Mouse (Mus musculus): ENCODE data around the gene Il1r1. TPM values are rescaled to one million over a fixed set of nuclear protein-coding genes. Genes with fewer than 3 reads are reported as not detected.
A peak's percentile ranks its signal among the peaks of the same experiment; 100 is the strongest.

Il1r1 gene
- total RNA-seq, 2 experiments from 2014 or later = 2.4 TPM

GRCm38 (mm10) chr1:40266431-40267260 is 41.8 kb downstream of the Il1r1 start:
- DNase-seq (ENCODE audit: low spot score in 2 of 2) = peak; percentile 71 to 72
- intact Hi-C loops (cut with DNase I) = no loop called here

GRCm38 (mm10) chr1:40267846-40268245 is 43.0 kb downstream of the Il1r1 start:
- intact Hi-C loops (cut with DNase I) = no loop called here
- DNase-seq (ENCODE audit: low spot score in 2 of 2) = no peak

- intact Hi-C loops (cut with DNase I) = no loop called here
- no peak for DNase-seq (ENCODE audit: low spot score in 2 of 2)
These were observed 43.7 kb downstream of the Il1r1 start for GRCm38 (mm10) chr1:40268536-40268935.

DNA sequence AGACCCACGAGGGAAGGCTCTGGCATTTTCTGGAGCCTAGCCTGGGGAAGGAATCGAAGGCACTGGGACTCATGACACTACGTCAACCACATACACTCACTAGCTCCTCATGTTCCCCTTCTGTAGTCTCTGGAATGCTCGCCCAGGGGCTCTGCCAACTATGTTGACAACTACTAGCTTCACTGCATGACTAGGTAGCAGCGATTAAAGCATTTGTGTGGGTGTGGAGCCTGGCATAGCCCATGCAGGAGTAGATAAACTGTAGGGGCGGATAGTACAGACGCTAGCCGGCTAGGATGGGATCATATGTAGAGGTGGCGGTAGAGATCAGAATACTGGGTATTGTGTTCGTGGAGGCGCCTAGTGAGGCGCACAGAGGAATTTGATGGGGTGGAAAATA is 45.5 kb downstream of the Il1r1 start:
- intact Hi-C loops (cut with DNase I) = no loop called here
- peak in 1 of 2 experiments; percentile 9 for DNase-seq (ENCODE audit: low spot score in 2 of 2)

- DNase-seq (ENCODE audit: low spot score in 2 of 2) = no peak
- intact Hi-C loops (cut with DNase I) = no loop called here
These were observed 46.2 kb downstream of the Il1r1 start for GRCm38 (mm10) chr1:40271052-40271451.

DNA sequence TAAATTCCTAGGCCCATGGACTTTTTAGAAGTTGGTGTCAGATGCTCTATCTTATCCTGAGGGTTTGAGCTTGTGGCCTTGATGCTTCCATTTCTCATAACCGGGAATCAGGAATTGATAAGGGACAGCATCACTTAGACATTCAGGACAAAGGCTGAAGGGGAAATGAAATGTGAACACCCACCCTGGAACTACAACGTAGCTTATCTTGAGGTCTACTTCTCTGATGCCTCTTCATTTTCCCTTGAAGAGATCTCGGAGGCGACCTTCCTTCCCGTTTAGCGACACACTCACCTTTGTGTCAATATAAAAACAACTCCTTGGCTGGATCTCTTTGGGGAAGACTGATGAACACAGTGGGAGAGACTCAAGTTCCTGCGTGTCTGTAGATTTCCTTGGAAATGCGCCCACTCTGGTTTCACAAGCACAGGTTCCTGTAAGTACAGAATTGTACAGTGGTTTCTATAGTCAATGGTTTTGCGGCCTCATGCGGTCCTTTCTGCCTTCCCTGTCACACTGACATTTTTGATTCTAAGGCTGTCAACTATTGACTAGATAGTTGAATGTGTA is 46.7 kb downstream of the Il1r1 start:
- intact Hi-C loops (cut with DNase I) = no loop called here
- no peak for DNase-seq (ENCODE audit: low spot score in 2 of 2)

DNA sequence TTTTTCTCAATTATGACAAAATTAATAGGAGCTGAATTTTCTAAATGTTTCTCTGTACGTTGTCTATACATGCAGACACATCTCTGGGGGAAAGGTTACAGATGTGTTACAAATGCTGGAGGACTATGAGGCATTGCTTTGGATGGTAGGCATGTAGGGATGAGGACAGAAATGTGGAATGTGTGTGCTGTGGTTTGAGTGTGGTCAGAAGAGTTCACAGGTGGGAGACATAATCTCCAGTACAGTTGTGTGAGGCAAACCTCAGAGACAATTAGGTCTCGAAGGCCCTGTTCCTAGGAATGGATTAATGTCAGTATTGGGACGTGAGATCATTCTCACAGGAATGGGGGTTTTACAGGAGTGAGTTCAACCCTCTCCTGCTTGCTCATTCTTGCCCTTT is 47.3 kb downstream of the Il1r1 start:
- no peak for DNase-seq (ENCODE audit: low spot score in 2 of 2)
- intact Hi-C loops (cut with DNase I) = no loop called here

DNA sequence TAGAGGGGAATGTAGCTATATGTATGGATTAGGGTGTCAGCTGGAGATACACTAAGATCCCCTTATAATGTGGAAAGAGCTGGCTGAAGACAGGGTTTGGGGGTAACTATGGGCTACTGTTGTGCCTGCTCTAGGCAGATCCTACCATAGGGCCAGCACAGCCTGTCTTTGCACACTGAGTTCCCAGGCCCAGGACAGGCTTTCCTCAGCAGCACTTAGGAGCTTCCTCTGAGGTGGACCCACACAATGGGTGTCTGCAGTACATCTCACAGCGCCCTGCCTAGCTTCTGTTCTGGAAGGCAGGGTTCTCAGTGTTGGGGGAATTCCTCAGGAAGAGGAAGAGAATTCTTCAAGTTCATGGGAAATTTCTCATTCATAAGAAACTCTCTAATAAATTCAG is 48.6 kb downstream of the Il1r1 start:
- no peak for DNase-seq (ENCODE audit: low spot score in 2 of 2)
- intact Hi-C loops (cut with DNase I) = no loop called here

GRCm38 (mm10) chr1:40275285-40276013 is 50.6 kb downstream of the Il1r1 start:
- intact Hi-C loops (cut with DNase I) = no loop called here
- no peak for DNase-seq (ENCODE audit: low spot score in 2 of 2)

DNA sequence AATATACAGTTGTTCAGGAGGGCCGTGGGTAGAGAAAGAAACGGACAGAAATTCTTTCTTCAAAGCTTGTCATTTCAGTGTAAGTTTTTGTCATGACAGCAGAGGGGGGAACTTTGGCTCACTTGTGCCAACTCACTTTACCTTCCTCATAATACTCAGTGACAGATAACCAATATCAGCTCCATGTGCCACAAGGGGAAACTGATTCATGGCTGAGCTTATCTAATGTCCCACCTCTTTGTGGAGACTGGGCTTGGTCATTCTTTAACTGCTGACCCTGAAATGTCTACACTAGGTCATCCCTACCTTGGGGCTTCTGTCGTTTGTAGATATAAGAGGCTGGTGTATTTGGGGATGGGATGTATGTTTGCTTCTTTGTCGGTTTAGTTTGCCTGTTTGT is 53.1 kb downstream of the Il1r1 start:
- DNase-seq (ENCODE audit: low spot score in 2 of 2) = no peak
- intact Hi-C loops (cut with DNase I) = no loop called here

GRCm38 (mm10) chr1:40278720-40279119 is 53.8 kb downstream of the Il1r1 start:
- no peak for DNase-seq (ENCODE audit: low spot score in 2 of 2)
- intact Hi-C loops (cut with DNase I) = no loop called here

DNA sequence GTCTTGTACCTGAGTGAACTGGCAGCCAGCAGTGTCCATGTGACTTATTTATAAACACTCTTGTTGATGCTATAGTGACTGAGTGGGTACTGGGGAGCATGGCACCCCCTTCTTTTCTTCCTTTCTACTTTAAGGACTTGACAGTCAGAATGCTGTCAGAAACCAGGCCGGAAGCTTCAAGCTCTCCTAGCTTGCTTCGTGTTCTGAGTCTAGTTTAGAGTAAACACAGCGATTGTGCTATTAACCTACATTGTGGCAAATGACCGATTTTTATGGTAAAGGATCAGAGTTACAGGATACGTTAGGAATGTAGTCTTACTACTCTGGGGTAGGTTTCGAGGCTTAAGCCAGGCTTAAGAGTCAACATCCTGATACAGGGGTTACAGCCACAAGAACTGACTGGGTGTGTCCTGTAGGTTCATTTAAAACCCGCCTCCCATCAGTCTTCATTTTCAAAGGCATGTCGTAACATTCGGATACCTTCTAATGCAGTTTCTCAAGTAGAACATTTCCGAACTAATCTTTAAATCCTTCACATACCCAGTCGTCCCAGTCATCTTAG is 54.4 kb downstream of the Il1r1 start:
- no peak for DNase-seq (ENCODE audit: low spot score in 2 of 2)
- intact Hi-C loops (cut with DNase I) = no loop called here

DNA sequence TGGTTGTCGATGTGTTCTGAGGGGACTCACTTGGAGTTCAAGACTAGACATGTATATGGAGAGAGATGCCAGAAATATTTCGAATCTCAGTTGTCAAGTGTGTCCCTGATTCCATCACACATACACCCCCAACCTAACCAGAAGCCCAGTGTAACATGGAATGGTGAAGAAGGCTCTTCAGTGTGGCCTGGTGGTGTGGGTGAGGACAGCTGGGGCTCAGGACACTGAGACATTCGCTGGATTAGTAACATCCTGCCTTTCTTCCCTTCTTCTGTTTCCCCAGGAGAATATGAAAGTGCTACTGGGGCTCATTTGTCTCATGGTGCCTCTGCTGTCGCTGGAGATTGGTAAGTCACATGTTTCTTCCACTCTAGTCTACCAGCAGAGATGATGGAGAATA is 57.1 kb downstream of the Il1r1 start:
- intact Hi-C loops (cut with DNase I) = no loop called here
- DNase-seq (ENCODE audit: low spot score in 2 of 2) = no peak

DNA sequence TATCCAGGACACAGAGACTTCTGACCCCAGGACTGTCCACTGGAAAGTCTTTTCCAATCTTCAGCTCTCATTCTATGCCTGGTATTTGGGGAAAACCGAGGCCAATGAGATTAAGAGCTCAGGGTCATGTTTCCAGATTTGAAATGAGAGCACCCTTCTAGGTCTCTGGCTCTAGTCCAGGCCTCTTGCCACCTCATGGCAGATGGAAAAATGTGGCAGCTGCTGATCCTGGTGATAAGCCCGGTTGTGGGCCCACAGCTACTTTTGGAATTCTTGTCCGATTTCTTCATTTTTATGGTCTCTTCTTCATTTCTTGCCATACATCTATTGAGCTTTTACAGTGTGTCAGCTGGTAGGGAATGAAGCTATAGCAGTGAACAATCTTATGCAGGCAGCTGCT is 57.5 kb downstream of the Il1r1 start:
- intact Hi-C loops (cut with DNase I) = no loop called here

GRCm38 (mm10) chr1:40283995-40284394 is 59.1 kb downstream of the Il1r1 start:
- DNase-seq (ENCODE audit: low spot score in 2 of 2) = no peak

More for the DNA sequence above, 57.5 kb downstream of the Il1r1 start:
- DNase-seq (ENCODE audit: low spot score in 2 of 2) = no peak

DNA sequence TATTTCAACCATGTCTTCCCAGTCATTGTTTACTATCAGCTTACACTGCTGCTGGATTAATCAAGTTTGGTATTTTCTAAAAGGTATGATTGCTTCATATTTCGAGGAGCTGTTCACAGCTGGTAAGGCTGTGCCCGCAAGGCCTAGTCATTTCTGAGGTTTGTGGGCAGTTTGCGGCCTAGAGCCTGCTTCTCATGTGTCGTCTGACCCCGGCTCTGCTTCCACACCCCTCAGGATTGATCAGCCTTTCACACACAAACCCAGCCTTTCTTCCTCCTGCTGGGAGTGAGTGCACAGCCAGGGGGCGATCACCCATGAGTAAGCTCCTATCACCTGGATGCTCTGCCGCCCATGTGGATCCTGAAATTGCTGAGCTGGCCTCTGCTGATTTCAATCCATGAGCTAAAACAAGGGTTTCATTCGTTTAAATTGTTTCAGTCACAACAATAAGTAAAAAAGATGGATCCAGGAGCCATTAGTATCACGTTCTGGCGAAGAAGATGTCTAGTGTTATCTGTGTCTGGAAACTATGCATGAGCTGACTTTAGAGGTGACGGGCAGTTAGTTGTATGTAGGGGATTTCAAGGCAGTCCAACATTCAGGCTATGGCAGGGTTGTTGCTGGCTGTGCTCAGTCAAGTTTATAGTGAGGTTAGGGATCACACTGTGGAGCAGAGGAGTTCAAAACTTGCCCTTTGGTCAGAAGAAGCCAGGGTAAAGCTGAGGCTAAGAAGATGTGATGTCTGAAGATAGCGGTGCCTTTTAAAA is 65.8 kb downstream of the Il1r1 start:
- DNase-seq (ENCODE audit: low spot score in 2 of 2) = no peak
- intact Hi-C loops (cut with DNase I) = no loop called here

More at GRCm38 (mm10) chr1:40283995-40284394, 59.1 kb downstream of the Il1r1 start:
- intact Hi-C loops (cut with DNase I) = no loop called here

DNA sequence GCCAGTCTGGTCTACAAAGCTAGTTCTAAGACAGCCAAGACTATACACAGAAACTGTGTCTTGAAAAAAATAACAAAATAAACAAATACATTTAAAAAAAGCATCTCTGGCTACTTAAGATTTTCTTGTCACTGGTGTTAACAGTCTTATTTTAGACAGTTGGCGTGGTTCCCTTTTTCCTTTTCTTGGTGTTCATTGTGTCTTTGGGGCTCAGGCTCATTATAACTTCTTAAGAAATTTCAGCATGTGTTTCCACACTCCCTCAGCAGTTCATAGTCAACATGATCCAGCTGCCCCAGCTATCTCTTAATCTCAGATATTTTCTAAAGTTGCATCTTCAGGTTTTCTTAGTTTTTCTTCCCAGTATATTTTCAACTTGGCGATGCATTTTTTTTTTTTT is 67.4 kb downstream of the Il1r1 start:
- DNase-seq (ENCODE audit: low spot score in 2 of 2) = no peak
- intact Hi-C loops (cut with DNase I) = no loop called here

- no peak for DNase-seq (ENCODE audit: low spot score in 2 of 2)
- intact Hi-C loops (cut with DNase I) = loop anchor here (1.0 kb wide), 1 partner anchor 47 kb away; no protein-coding TSS in a partner anchor
These were observed 69.0 kb downstream of the Il1r1 start for GRCm38 (mm10) chr1:40293891-40294290.

- DNase-seq (ENCODE audit: low spot score in 2 of 2) = no peak
- intact Hi-C loops (cut with DNase I) = no loop called here
These were observed 69.9 kb downstream of the Il1r1 start for GRCm38 (mm10) chr1:40294824-40295223.

DNA sequence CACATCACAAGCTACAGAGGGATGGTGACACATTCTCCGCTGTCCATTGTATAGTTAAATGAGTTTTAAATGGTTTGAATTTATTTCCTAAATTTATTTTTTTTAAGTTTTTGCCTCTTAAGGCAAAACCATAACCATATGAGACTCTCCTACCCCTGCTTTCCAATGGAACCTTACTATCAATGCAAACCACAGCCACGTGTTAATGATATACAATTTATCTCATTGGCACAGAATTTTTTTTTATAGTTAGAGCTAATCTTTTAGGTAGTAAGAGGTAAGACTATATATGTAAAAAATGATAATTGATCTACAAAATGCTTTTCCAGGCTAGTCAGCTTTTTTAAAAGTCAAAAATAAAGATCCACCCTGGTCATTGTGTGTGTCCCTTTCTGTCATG is 73.2 kb downstream of the Il1r1 start:
- intact Hi-C loops (cut with DNase I) = no loop called here
- DNase-seq (ENCODE audit: low spot score in 2 of 2) = no peak

Data from left cerebral cortex, postnatal 36 days (tissue).